Mouse (Mus musculus) small intestine, adult 2 months (tissue): ENCODE results near the gene Dnah10. TPM values are rescaled to one million over a fixed set of nuclear protein-coding genes. Genes with fewer than 3 reads are reported as not detected.

Experiments used
- H3K27ac ChIP-seq: fragments of 200-500 bp; 2 replicates; pipeline ENCODE4 v1.5.1; 2012; ENCODE audit warnings: low read depth, low read length, control low read depth, inconsistent platforms; ENCODE audit not compliant: insufficient read depth
- H3K27me3 ChIP-seq: fragments of 200-500 bp; 2 replicates; pipeline ENCODE4 v1.6.1; 2012; ENCODE audit warnings: mild to moderate bottlenecking, moderate library complexity, low read length, inconsistent platforms; ENCODE audit not compliant: control insufficient read depth, insufficient read depth
- H3K36me3 ChIP-seq: fragments of 200-500 bp; 2 replicates; pipeline ENCODE4 v1.6.1; 2012; ENCODE audit warnings: mild to moderate bottlenecking, low read length, control low read depth, inconsistent platforms; ENCODE audit not compliant: control insufficient read depth, insufficient read depth
- H3K4me1 ChIP-seq: fragments of 200-500 bp; 2 replicates; pipeline ENCODE4 v1.6.1; 2012; ENCODE audit warnings: low read length, inconsistent platforms, mixed read lengths; ENCODE audit not compliant: control insufficient read depth, insufficient read depth, insufficient read length
- H3K4me3 ChIP-seq: fragments of 200-500 bp; 2 replicates; pipeline ENCODE4 v1.5.1; 2012; ENCODE audit warnings: low read depth, mild to moderate bottlenecking, control low read depth, inconsistent platforms, low read length, moderate library complexity
- CTCF ChIP-seq: fragments of 200-500 bp; IDR thresholded peaks from 2 replicates; pipeline ENCODE4 v1.5.1; 2012; ENCODE audit warnings: low read depth, mild to moderate bottlenecking, control low read depth, inconsistent platforms, low read length, moderate library complexity, mixed read lengths; ENCODE audit not compliant: insufficient replicate concordance, insufficient read length; ENCODE audit errors: extremely low read depth
- POLR2A ChIP-seq: fragments of 200-500 bp; IDR thresholded peaks from 2 replicates; pipeline ENCODE4 v1.6.1; 2012; ENCODE audit warnings: low read depth, mild to moderate bottlenecking, control low read depth, inconsistent platforms, low read length, moderate library complexity
- WGBS: fragments of 180-500 bp; shearing (Covaris S2); methylation state at CpG from one replicate; pipeline ENCODE4 v1.1.7; 2018; 5-methylcytosine and 5-hydroxymethylcytosine counted together
- polyA plus RNA-seq: library from polyadenylated mRNA; depleted of rRNA; stranded (reverse); fragments of >200 nt; gene quantifications from 2 replicates; pipeline ENCODE4 v1.2.3, GENCODE M21; 2012

Dnah10 gene
- polyA plus RNA-seq, 1 experiment: 0.10 TPM

GRCm38 (mm10) chr5:124733961-124734360, 9.1 kb downstream of the Dnah10 start:
- WGBS: 83% methylated on average over 12 of the region's 12 CpGs
- no peaks in the 10 kb centered on the region for H3K36me3 ChIP-seq
- no peak for TF ChIP-seq POLR2A
- TF ChIP-seq CTCF: no peak
- H3K4me1 ChIP-seq: no peaks in the 10 kb centered on the region
- no peak overlapping the region for H3K4me3 ChIP-seq
- H3K27me3 ChIP-seq: no peaks in the 10 kb centered on the region
- no peak overlapping the region for H3K27ac ChIP-seq

- WGBS: 95% methylated on average over 21 of the region's 21 CpGs
- H3K36me3 ChIP-seq: no peaks in the 10 kb centered on the region
- H3K27ac ChIP-seq: no peak overlapping the region
- TF ChIP-seq CTCF: peak; percentile 22; the same call in 1 of the 2 replicates
- TF ChIP-seq POLR2A: no peak
- no peaks in the 10 kb centered on the region for H3K4me1 ChIP-seq
- no peaks in the 10 kb centered on the region for H3K27me3 ChIP-seq
- no peak overlapping the region for H3K4me3 ChIP-seq
Measured at GRCm38 (mm10) chr5:124741898-124742599, 17.2 kb downstream of the Dnah10 start.

- WGBS: 88% methylated on average over 3 of the region's 3 CpGs
- Histone ChIP-seq H3K4me3 (no peak overlapping the region), H3K4me1 (no peaks in the 10 kb centered on the region), H3K27me3 (no peaks in the 10 kb centered on the region), H3K36me3 (no peaks in the 10 kb centered on the region), H3K27ac (no peak overlapping the region)
- TF ChIP-seq CTCF: no peak
- no peak for TF ChIP-seq POLR2A
Measured at GRCm38 (mm10) chr5:124743841-124744240, 19.0 kb downstream of the Dnah10 start.

- H3K27ac ChIP-seq: no peak overlapping the region
- no peaks in the 10 kb centered on the region for H3K27me3 ChIP-seq
- no peaks in the 10 kb centered on the region for H3K36me3 ChIP-seq
- TF ChIP-seq POLR2A (no peak), CTCF (no peak)
- 95% methylated on average over 15 of the region's 15 CpGs for WGBS
- no peaks in the 10 kb centered on the region for H3K4me1 ChIP-seq
- no peak overlapping the region for H3K4me3 ChIP-seq
Measured at GRCm38 (mm10) chr5:124746220-124746619, 21.3 kb downstream of the Dnah10 start.

DNA sequence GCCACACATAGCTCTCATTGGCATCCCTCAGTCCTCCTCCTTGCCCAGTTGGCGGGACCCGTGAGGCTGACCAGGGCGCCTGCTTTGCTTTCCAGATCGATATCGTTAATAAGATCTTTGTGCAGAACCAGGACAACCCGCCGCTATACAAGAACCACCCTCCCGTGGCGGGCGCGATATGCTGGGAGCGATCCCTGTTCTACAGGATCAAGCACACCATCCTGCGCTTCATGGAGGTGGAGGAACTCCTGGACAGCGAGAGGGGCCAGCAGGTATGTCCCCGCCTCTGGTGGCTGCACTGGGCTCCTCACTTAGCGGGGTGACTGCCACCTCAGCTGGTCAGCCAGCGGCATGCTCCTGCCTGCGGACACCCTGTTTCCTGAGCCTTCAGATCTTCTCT, 23.4 kb downstream of the Dnah10 start:
- 78% methylated on average over 18 of the region's 18 CpGs for WGBS
- Histone ChIP-seq H3K27ac (no peak overlapping the region), H3K4me1 (no peaks in the 10 kb centered on the region), H3K4me3 (no peak overlapping the region), H3K27me3 (no peaks in the 10 kb centered on the region), H3K36me3 (no peaks in the 10 kb centered on the region)
- TF ChIP-seq CTCF (no peak), POLR2A (no peak)

GRCm38 (mm10) chr5:124751656-124752055, 26.8 kb downstream of the Dnah10 start:
- H3K27me3 ChIP-seq: no peaks in the 10 kb centered on the region
- no peak overlapping the region for H3K27ac ChIP-seq
- H3K36me3 ChIP-seq: no peaks in the 10 kb centered on the region
- H3K4me1 ChIP-seq: no peaks in the 10 kb centered on the region
- H3K4me3 ChIP-seq: no peak overlapping the region
- TF ChIP-seq POLR2A (no peak), CTCF (no peak)
- WGBS: 80% methylated on average over 9 of the region's 9 CpGs

- H3K4me1 ChIP-seq: no peaks in the 10 kb centered on the region
- no peaks in the 10 kb centered on the region for H3K36me3 ChIP-seq
- TF ChIP-seq CTCF (no peak), POLR2A (no peak)
- 58% methylated on average over 18 of the region's 18 CpGs for WGBS
- no peaks in the 10 kb centered on the region for H3K27me3 ChIP-seq
- H3K4me3 ChIP-seq: no peak overlapping the region
- H3K27ac ChIP-seq: no peak overlapping the region
Measured at GRCm38 (mm10) chr5:124761011-124761410, 36.1 kb downstream of the Dnah10 start.
